ENCODE assay signal across 8 mouse cellular contexts in the genomic region with DNA sequence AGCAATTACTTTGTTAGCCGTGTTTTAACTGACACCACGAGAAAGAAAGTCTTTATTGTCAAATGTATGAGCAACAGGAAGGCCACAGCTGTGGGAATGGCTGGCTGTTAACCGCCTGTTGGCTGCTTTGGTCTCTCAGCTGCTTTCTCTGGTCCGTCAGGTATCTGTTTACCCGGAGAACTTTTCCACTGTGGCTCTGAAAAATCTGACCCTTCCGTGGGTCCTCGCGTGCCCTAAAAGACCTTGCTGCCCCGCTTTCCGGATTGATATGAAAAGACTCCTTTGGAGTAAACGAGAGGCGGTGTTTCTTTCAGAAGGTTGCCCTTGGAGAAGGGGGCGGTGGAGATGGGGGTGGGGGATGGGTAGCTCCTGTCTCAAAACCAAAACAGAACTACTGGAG.
DNase-seq lines count a peak whose midpoint lies in the region; ATAC-seq and TF ChIP-seq lines count a peak whose summit lies in the region.

No protein-coding gene starts in this region.

- no peak for TF ChIP-seq CTCF in brain, embryonic 14.5 days (IDR thresholded peaks at IDR 0.05; ENCODE audit: borderline replicate concordance, extremely low read depth, insufficient read depth, insufficient read length)
- no peak for TF ChIP-seq CTCF in liver, postnatal 0 days (IDR thresholded peaks at IDR 0.05; ENCODE audit: low read depth)

- H3K36me3 ChIP-seq in hindbrain, embryonic 13.5 days: no peaks in the 10 kb centered on the region
- no peaks in the 10 kb centered on the region for H3K36me3 ChIP-seq in liver, postnatal 0 days (replicated peaks; ENCODE audit: insufficient read depth, low read length)

- peak overlapping the region; percentile 53 for H3K9ac ChIP-seq in hindbrain, embryonic 13.5 days
- H3K9ac ChIP-seq in liver, postnatal 0 days (replicated peaks): no peak overlapping the region

- WGBS in hindbrain, embryonic 13.5 days: 1% methylated on average over 13 of the region's 13 CpGs
- WGBS in liver, postnatal 0 days (ENCODE audit: insufficient replicate concordance): 2% methylated on average over 13 of the region's 13 CpGs

- no peak for TF ChIP-seq EP300 in liver, postnatal 0 days (IDR thresholded peaks at IDR 0.05; ENCODE audit: low read depth)

- H3K4me2 ChIP-seq in hindbrain, embryonic 13.5 days: peak overlapping the region; percentile 60
- peak overlapping the region; percentile 53 for H3K4me2 ChIP-seq in liver, postnatal 0 days (ENCODE audit: low read depth, low read length)

- H3K27me3 ChIP-seq in hindbrain, embryonic 13.5 days: peaks cover 28% of the 10 kb centered on the region
- peaks cover 16% of the 10 kb centered on the region for H3K27me3 ChIP-seq in liver, postnatal 0 days (ENCODE audit: insufficient read depth, low read length)

- H3K9me3 ChIP-seq in hindbrain, embryonic 13.5 days: no peaks in the 10 kb centered on the region
- no peaks in the 10 kb centered on the region for H3K9me3 ChIP-seq in liver, postnatal 0 days (ENCODE audit: low read length)

- peak overlapping the region; percentile 34 for H3K4me3 ChIP-seq in hindbrain, embryonic 13.5 days
- H3K4me3 ChIP-seq in liver, postnatal 0 days (ENCODE audit: low read depth, low read length): peak overlapping the region; percentile 9

- peak overlapping the region; percentile 70 for H3K27ac ChIP-seq in hindbrain, embryonic 13.5 days
- no peak overlapping the region for H3K27ac ChIP-seq in liver, postnatal 0 days (ENCODE audit: low read depth)

- TF ChIP-seq POLR2A in brain, embryonic 14.5 days (IDR thresholded peaks at IDR 0.05; ENCODE audit: borderline replicate concordance, extremely low read depth, insufficient read depth, insufficient read length, poor library complexity, severe bottlenecking): no peak

- ATAC-seq in hindbrain, embryonic 13.5 days (ENCODE audit: low FRiP score): no peak
- ATAC-seq in liver, postnatal 0 days: no peak
- ATAC-seq in activated CD4-positive, CD25-positive, alpha-beta regulatory T cell, adult 4 months: no peak
- no peak for ATAC-seq in CD4-positive, CD25-positive, alpha-beta regulatory T cell, adult 4 months

- peaks cover 35% of the 10 kb centered on the region for H3K4me1 ChIP-seq in hindbrain, embryonic 13.5 days (replicated peaks)
- H3K4me1 ChIP-seq in liver, postnatal 0 days (ENCODE audit: insufficient read depth): 0 out of 2 replicates have a peak, but pooled peaks cover 3% of the 10 kb centered on the region

- peak; percentile 6 for DNase-seq in adrenal gland, postnatal 10 days
- no peak for DNase-seq in adrenal gland, postnatal 25 days
- peak; percentile 68 for DNase-seq in brain, embryonic 14.5 days (ENCODE audit: low read depth)
- no peak for DNase-seq in liver, postnatal 0 days
- no peak for DNase-seq in c-Kit-positive CD71-positive TER-119-positive erythroid progenitor cells, embryonic 14.5 days (ENCODE audit: low spot score)

Comparison
In these comparisons a context has a peak if more than half of its experiments do, and no peak if none do; other contexts are left out.
1. DNase-seq: peak in adrenal gland, postnatal 10 days (single experiment) and brain, embryonic 14.5 days (single experiment); none in adrenal gland, postnatal 25 days (single experiment), liver, postnatal 0 days (single experiment) and c-Kit-positive CD71-positive TER-119-positive erythroid progenitor cells, embryonic 14.5 days (single experiment).